Mouse (Mus musculus) lung, postnatal 0 days (tissue): Measurements from ENCODE around the gene Nckipsd.

ENCODE experiments used
- CTCF ChIP-seq: IDR thresholded peaks from 2 replicates; pipeline ENCODE4 v1.5.1; 2016; ENCODE audit warnings: antibody characterized with exemption, mild to moderate bottlenecking
- EP300 ChIP-seq: IDR thresholded peaks from 2 replicates; pipeline ENCODE4 v1.6.1; 2016; ENCODE audit warnings: antibody characterized with exemption, mild to moderate bottlenecking, control low read depth

- TF ChIP-seq CTCF (no peak), EP300 (no peak)
These were observed 39.2 kb downstream of the Nckipsd start for GRCm38 (mm10) chr9:108847374-108847773.
